Mouse (Mus musculus) ES-E14 (cell line): ENCODE data around the gene Ywhag.

ENCODE experiments used
- CHD2 ChIP-seq: IDR thresholded peaks from 2 replicates; pipeline ENCODE4 v1.6.1; 2014; ENCODE audit warnings: mild to moderate bottlenecking, low read depth, low read length, inconsistent platforms
- HCFC1 ChIP-seq: IDR thresholded peaks from 2 replicates; pipeline ENCODE4 v1.6.1; 2012; ENCODE audit warnings: low read length, inconsistent platforms, borderline replicate concordance; ENCODE audit not compliant: insufficient read depth
- MAFK ChIP-seq: IDR thresholded peaks from 2 replicates; pipeline ENCODE4 v1.6.1; 2014; ENCODE audit warnings: mild to moderate bottlenecking, low read depth, low read length, inconsistent platforms; ENCODE audit not compliant: insufficient read depth
- ZC3H11A ChIP-seq: IDR thresholded peaks from 2 replicates; pipeline ENCODE4 v1.6.1; 2012; ENCODE audit warnings: low read depth, mild to moderate bottlenecking, inconsistent platforms, low read length, borderline replicate concordance
- ZNF384 ChIP-seq: IDR thresholded peaks from 2 replicates; pipeline ENCODE4 v1.6.1; 2012; ENCODE audit warnings: low read depth, low read length, inconsistent platforms

GRCm38 (mm10) chr5:135911633-135912220 lies 22.7 kb downstream of the Ywhag start:
- TF ChIP-seq ZNF384 (no peak), ZC3H11A (no peak), CHD2 (no peak), MAFK (no peak), HCFC1 (no peak)
